Mouse (Mus musculus) intestine, embryonic 16.5 days (tissue): Measurements from ENCODE around the gene Als2. TPM values are rescaled to one million over a fixed set of nuclear protein-coding genes. Genes with fewer than 3 reads are reported as not detected.

ENCODE experiments used
- ATAC-seq: fragments of 200-750 bp; cut with Nextera tagmentation; 2 replicates; pipeline ENCODE4 v1.8.0; 2017; ENCODE audit warnings: moderate TSS enrichment, moderate library complexity
- H3K27ac ChIP-seq: fragments of 300-500 bp; sonication (generic); 2 replicates; pipeline ENCODE4 v1.5.1; 2014; ENCODE audit warnings: mild to moderate bottlenecking, low read length
- H3K27me3 ChIP-seq: fragments of 300-500 bp; sonication (generic); replicated peaks from 2 replicates; pipeline ENCODE4 v1.6.1; 2014; ENCODE audit warnings: low read length, control low read depth, mixed read lengths; ENCODE audit not compliant: control insufficient read depth, insufficient read depth
- H3K36me3 ChIP-seq: fragments of 300-500 bp; sonication (generic); 2 replicates; pipeline ENCODE4 v1.6.1; 2014; ENCODE audit warnings: low read length, control low read depth; ENCODE audit not compliant: control insufficient read depth, insufficient read depth
- H3K4me1 ChIP-seq: fragments of 300-500 bp; sonication (generic); 2 replicates; pipeline ENCODE4 v1.6.1; 2014; ENCODE audit warnings: low read length, control low read depth, mixed read lengths; ENCODE audit not compliant: control insufficient read depth, insufficient read depth
- H3K4me2 ChIP-seq: fragments of 300-500 bp; sonication (generic); 2 replicates; pipeline ENCODE4 v1.6.1; 2014; ENCODE audit warnings: low read depth, low read length, control low read depth
- H3K4me3 ChIP-seq: fragments of 300-500 bp; sonication (generic); 2 replicates; pipeline ENCODE4 v1.5.1; 2014; ENCODE audit warnings: mild to moderate bottlenecking, low read length
- H3K9ac ChIP-seq: fragments of 300-500 bp; sonication (generic); 2 replicates; pipeline ENCODE4 v1.6.1; 2014; ENCODE audit warnings: low read depth, low read length
- H3K9me3 ChIP-seq: fragments of 300-500 bp; sonication (generic); 2 replicates; pipeline ENCODE4 v1.6.1; 2016; ENCODE audit warnings: low read length, control low read depth; ENCODE audit not compliant: control insufficient read depth
- WGBS: fragments of 180-500 bp; shearing (Covaris S2); extraction: QIAGEN DNeasy Blood & Tissue Kit; methylation state at CpG from one replicate; pipeline ENCODE4 v1.1.7; 2014; 5-methylcytosine and 5-hydroxymethylcytosine counted together
- polyA plus RNA-seq: library from polyadenylated mRNA; unstranded; fragments of >200 nt; fragmentation: Nextera tagmentation; extraction: Ambion mirVana; gene quantifications from 2 replicates; pipeline ENCODE4 v1.2.1, GENCODE M21; 2015

Gene Als2
- polyA plus RNA-seq, 1 experiment from 2014 or later = 7.5 TPM

DNA sequence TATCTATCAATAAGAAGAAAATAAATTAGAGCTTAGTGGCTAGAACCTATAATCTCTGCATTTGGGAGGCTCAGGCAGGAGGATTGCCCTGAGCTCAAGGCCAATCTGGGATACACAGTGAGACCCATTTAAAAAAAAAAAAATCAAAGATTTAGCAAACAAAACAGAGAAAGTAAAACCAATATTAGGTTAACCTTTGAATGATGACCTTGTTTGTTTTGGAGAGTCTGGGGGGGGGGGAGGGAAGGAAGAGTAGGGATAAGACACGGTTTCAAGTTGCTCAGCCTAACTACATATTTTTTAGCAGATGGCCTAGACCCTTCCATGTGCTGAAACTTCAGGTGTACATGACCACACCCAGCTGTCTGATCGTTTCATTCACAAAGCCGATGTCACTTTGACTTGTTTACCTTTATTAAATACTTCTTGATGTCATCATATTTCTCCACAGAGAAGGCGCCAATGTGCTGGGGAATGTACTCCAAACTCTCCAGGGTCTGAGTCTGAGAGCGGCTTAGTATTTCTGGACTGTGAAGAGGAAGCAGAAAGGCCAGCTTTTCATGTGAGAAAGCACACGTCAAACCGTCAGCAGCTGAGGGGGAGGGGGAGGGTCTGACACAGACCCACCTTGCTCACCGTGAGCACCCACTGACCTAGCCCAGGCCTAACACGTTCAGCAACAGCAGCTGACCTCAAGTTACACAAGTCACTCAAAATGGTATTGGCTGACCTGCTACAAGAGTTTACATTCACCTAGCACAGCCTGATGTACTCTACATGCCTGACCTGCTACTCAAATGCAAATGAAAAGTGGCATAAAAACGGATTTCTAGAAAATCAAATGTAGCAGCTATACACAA lies 62.3 kb downstream of the Als2 start:
- peaks cover 5% of the 10 kb centered on the region for H3K4me1 ChIP-seq
- peaks cover 9% of the 10 kb centered on the region; the same call in 1 of the 2 replicates for H3K36me3 ChIP-seq
- H3K27ac ChIP-seq = no peak overlapping the region
- no peaks in the 10 kb centered on the region for H3K9me3 ChIP-seq
- ATAC-seq = no peak
- H3K9ac ChIP-seq = no peak overlapping the region
- no peaks in the 10 kb centered on the region for H3K27me3 ChIP-seq
- no peak overlapping the region for H3K4me2 ChIP-seq
- H3K4me3 ChIP-seq = no peak overlapping the region
- WGBS = 63% methylated on average over 10 of the region's 10 CpGs

DNA sequence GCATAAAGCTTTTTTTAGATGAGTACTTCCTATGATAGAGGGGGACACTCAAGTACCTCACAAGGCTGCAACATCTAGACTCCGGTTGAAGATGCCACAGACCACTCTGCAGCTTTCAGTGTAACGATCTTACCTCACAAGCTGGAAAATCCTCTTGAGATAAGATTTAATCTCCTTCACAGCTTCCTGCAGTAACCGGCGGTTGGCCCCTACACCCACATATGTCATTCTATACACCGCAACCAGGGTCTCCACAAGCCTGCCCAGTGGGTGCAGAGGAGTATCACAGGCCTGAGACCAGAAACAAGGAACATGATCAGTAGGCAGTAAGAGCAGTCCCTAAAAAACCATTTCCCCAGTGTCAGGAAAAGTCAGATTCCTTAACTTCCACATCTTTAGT lies 64.0 kb downstream of the Als2 start:
- no peak overlapping the region for H3K27ac ChIP-seq
- H3K4me1 ChIP-seq = peaks cover 7% of the 10 kb centered on the region
- H3K9ac ChIP-seq = no peak overlapping the region
- H3K9me3 ChIP-seq = no peaks in the 10 kb centered on the region
- no peaks in the 10 kb centered on the region for H3K27me3 ChIP-seq
- 66% methylated on average over 5 of the region's 5 CpGs for WGBS
- H3K4me3 ChIP-seq = no peak overlapping the region
- peaks cover 7% of the 10 kb centered on the region; the same call in 1 of the 2 replicates for H3K36me3 ChIP-seq
- no peak overlapping the region for H3K4me2 ChIP-seq
- no peak for ATAC-seq

DNA sequence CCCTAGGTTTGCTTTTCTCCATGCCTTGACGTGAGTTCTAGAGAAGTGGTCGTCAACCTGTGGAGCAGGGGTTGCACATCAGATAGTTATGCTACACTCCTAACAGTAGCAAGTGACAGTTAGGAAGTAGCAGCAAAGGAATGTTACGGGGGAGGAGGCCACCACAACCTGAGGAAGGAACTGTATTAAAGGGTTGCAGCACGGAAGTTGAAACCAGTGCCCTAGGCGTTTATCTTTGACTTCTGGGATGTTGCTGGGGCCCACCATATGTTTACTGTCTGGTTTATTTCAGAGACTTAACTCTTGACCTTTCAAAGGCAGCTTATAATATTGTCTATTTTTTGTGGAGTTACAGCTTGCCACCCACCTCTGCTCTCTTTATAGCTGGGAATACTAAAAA lies 65.2 kb downstream of the Als2 start:
- Histone ChIP-seq H3K9me3 (no peaks in the 10 kb centered on the region), H3K9ac (no peak overlapping the region), H3K36me3 (peaks cover 7% of the 10 kb centered on the region; the same call in 1 of the 2 replicates), H3K4me1 (peaks cover 9% of the 10 kb centered on the region), H3K27me3 (no peaks in the 10 kb centered on the region), H3K4me3 (no peak overlapping the region), H3K27ac (no peak overlapping the region), H3K4me2 (no peak overlapping the region)
- WGBS = 47% methylated on average over 5 of the region's 5 CpGs
- ATAC-seq = no peak

DNA sequence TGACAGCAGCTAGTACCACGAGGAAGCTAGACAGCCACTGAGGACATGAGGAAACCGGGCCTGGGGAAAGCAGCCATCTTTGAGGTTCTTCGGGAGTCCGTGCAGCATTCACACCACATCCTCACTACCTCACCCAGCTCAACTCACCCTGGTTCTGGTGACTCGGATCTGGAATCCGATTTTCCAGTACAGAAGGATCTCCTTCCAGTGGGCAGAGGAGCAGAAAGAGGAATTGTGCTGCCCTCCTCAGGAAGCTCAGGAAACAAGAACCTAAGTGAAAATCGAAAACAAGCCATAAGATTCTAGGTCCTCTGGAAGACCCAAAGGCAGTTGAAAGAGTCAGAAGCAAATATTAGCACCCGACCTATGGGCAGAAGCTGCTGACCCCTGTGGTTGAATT lies 66.7 kb downstream of the Als2 start:
- no peak for ATAC-seq
- Histone ChIP-seq H3K4me3 (no peak overlapping the region), H3K9me3 (no peaks in the 10 kb centered on the region), H3K27ac (no peak overlapping the region), H3K27me3 (no peaks in the 10 kb centered on the region), H3K4me1 (peaks cover 13% of the 10 kb centered on the region), H3K9ac (no peak overlapping the region), H3K36me3 (peaks cover 7% of the 10 kb centered on the region; the same call in 1 of the 2 replicates), H3K4me2 (no peak overlapping the region)
- WGBS = 76% methylated on average over 8 of the region's 8 CpGs

DNA sequence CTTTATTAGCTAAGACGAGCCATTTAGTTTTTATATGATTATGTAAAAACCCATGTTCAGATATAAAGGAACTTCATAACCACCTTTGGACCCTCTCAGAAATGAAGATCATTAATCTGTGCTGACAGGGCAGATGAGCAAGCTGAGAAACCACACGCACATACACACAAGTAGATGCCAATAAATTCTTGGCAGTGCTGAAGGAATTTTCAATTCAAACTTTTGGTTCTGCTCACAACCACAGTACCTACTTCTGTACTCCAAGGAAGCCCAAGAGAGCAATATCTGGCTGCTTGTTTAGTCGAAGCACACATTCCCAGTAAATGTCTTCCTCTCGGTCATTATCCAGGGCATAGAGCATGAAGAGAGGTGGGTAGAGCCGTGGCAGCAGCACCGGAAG lies 67.4 kb downstream of the Als2 start:
- no peaks in the 10 kb centered on the region for H3K9me3 ChIP-seq
- H3K27ac ChIP-seq = no peak overlapping the region; the same call in 1 of the 2 replicates
- no peaks in the 10 kb centered on the region for H3K27me3 ChIP-seq
- H3K4me2 ChIP-seq = no peak overlapping the region
- H3K4me3 ChIP-seq = no peak overlapping the region
- H3K9ac ChIP-seq = no peak overlapping the region
- WGBS = 80% methylated on average over 6 of the region's 6 CpGs
- H3K4me1 ChIP-seq = peaks cover 13% of the 10 kb centered on the region
- H3K36me3 ChIP-seq = peaks cover 7% of the 10 kb centered on the region; the same call in 1 of the 2 replicates
- no peak for ATAC-seq

DNA sequence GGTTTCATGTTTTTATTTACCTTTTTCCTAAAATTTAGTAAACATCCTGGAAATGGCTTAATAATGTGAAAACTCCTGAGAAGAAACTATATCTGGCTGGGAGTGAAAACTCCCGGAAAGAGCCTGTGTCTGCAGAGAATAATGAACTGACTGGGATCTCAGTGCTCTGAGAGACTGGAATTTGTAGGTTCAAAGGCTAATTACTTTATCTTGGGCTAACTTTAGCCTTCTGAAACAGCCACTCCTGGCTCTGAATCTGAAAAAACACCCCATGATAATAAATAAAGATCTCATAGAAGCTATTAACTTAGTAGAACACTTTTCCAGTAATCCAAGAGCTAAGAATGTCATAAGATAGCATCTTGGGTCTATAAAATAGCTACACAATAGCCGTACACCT lies 68.5 kb downstream of the Als2 start:
- Histone ChIP-seq H3K27me3 (no peaks in the 10 kb centered on the region), H3K4me3 (no peak overlapping the region), H3K9me3 (no peaks in the 10 kb centered on the region), H3K36me3 (peaks cover 7% of the 10 kb centered on the region; the same call in 1 of the 2 replicates), H3K4me1 (peaks cover 13% of the 10 kb centered on the region), H3K4me2 (no peak overlapping the region), H3K27ac (no peak overlapping the region), H3K9ac (no peak overlapping the region)
- 46% methylated on average over 2 of the region's 2 CpGs for WGBS
- ATAC-seq = peak; percentile 62

DNA sequence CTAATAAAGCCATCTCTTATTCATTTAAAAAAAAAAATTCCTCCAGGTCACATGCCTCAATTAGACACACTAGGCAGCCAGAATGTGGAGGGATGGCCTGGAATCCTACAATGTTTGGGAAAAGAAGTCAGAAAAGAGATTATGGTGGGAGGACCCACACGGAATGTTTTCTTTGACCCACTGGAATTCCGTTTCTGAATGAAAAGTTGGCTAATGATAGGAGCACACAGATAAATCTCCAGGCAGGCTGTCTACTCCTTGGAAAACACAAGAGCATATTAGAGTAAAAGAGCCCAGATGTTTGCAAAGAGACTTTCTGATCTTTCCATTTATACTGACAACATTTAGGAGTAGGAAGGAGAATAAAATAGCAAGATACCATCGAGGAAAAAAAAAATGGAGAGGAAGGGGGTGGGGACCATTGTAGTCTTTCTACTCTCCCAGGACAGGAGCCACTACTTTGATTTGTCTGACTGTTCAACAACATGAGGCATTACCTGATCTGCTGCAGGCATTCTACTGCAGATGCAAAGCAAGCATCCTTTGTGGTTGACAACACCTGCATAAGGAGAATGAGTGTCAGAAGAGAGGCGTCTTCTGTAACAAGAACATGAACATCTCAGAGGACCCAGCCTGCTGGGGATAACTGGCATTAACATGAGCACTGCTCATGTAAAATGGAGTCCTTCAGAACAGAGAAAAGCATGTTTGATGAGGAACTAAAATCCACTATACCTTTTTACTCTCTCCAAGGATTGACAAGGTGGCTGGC lies 69.2 kb downstream of the Als2 start:
- H3K27me3 ChIP-seq = no peaks in the 10 kb centered on the region
- ATAC-seq = no peak
- H3K9ac ChIP-seq = no peak overlapping the region
- no peaks in the 10 kb centered on the region for H3K9me3 ChIP-seq
- WGBS = 74% methylated on average over 4 of the region's 4 CpGs
- H3K27ac ChIP-seq = 0 out of 2 replicates have a peak overlapping the region, but pooled peaks have one; percentile 5
- no peak overlapping the region for H3K4me2 ChIP-seq
- peaks cover 13% of the 10 kb centered on the region for H3K4me1 ChIP-seq
- H3K4me3 ChIP-seq = no peak overlapping the region
- H3K36me3 ChIP-seq = peaks cover 7% of the 10 kb centered on the region; the same call in 1 of the 2 replicates

DNA sequence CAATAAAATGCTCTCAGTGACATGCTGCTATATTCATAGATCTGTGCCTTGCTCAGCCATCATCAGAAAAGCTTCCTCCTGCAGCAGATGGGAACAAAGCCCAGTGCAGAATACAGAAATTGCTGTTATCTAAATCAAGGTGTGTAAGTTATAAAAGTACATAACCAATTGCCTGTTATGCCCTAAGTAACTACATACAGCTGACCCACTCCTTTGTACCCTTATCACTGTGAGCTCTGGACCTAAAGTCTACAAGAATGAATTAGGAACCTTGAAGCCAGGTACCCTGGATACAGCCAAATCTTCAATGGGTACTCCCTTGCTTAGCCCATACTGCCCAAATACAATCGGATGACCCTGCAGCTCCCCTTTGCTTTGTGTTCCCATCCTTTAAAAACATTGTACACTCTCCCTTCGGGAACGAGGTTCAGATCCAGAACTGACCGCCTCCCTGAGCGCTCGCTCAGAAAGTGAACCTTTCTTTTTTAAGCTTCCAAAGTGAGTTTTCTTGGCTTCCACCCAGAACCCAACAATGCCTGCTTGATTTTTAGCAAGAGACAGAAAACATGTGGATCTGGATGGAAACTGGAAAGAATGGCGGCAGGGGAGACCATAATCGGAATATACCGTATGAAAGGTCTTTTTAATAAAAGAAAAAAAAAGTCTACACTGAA lies 70.7 kb downstream of the Als2 start:
- Histone ChIP-seq H3K9ac (no peak overlapping the region), H3K36me3 (peaks cover 7% of the 10 kb centered on the region; the same call in 1 of the 2 replicates)
- ATAC-seq = peak; percentile 76

DNA sequence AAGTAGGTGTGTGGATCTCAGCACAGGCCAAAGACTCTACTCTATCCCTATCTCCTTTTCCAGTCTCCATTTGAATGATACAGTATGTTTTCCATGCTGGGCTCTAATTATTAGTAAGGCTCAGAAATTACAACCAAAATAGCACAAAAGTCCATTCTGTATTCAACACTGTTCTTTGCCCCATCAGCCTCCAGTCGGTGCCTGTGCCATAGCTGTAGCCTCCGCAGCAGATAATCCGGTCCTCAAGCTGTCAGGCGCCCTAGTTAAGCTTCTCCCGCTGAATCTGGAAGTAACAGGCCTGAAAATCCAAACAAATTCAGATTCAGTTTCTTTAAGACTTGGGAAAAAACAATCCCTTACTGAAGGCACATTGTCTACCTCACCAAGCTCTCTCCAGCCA lies 73.1 kb downstream of the Als2 start:
- Histone ChIP-seq H3K9ac (no peak overlapping the region), H3K4me2 (no peak overlapping the region), H3K27me3 (no peaks in the 10 kb centered on the region), H3K27ac (no peak overlapping the region), H3K4me3 (no peak overlapping the region), H3K4me1 (peaks cover 7% of the 10 kb centered on the region; the same call in 1 of the 2 replicates), H3K36me3 (no peaks in the 10 kb centered on the region), H3K9me3 (no peaks in the 10 kb centered on the region)
- no peak for ATAC-seq
- WGBS = 75% methylated on average over 5 of the region's 5 CpGs

More for the DNA sequence above, 70.7 kb downstream of the Als2 start:
- no peak overlapping the region for H3K4me2 ChIP-seq
- 0 out of 2 replicates have a peak overlapping the region, but pooled peaks have one; percentile 4 for H3K27ac ChIP-seq
- no peak overlapping the region for H3K4me3 ChIP-seq
- WGBS = 89% methylated on average over 9 of the region's 9 CpGs
- H3K4me1 ChIP-seq = peaks cover 7% of the 10 kb centered on the region; the same call in 1 of the 2 replicates
- no peaks in the 10 kb centered on the region for H3K27me3 ChIP-seq
- no peaks in the 10 kb centered on the region for H3K9me3 ChIP-seq
